Mouse (Mus musculus) lung, postnatal 10 days (tissue): ENCODE measurements around the gene Lrrc75b.

Source experiments
- DNase-seq: peaks from one replicate; pipeline ENCODE4 v3.0.0; 2021

Lrrc75b gene

GRCm38 (mm10) chr10:75559676-75560548 lies at the start of gene Lrrc75b:
Gene Lrrc75b, minus strand, starts transcription at chr10:75560330.
- peak; percentile 52 for DNase-seq

- DNase-seq, result no peak
Measured at GRCm38 (mm10) chr10:75608975-75609374, 48.8 kb upstream of the Lrrc75b start.

DNA sequence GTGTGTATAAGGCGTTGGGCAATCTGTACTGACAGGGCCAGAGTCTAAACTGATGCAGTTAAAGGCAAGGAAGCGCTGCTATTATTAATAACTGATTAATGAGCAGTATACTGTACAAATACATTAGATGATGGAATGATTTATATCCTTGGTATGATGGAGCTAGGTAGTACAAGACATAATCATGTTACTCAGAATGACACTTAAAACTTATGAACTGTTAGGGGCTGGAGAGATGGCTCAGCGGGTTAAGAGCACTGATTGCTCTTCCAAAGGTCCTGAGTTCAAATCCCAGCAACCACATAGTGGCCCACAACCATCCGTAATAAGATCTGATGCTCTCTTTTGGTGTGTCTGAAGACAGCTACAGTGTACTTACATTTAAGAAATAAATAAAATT lies 47.1 kb upstream of the Lrrc75b start:
- DNase-seq, result no peak

DNA sequence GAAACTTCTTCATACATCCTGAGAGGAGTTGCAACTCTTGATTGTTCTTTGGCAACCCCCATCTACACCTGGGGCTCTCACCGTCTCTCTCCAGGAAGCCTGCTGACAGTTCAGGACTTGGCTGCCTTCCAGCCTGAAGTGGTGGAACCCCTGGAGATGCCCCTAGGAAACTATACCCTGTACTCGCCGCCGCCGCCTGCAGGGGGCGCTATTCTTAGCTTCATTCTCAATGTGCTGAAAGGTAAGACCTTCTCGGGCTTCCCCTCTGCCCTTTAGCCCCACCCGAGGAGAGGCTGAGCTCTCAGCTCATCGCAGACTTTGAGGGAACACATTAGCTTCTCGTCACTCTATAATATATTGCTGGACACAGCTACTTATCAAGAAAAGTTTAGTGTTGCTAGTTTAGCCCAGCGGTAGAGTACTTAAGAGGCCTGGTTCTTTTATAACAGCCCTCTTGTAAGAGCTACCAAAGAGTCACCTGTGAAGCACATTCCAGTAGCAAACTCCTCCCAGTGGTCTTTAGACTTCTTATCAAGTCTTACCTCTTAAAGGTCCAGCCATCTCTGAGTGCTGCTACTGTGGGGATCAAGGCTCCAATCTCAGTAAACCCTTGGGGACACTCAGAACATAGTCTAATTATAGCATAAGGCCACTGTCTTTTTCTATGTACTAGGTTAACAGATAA lies 45.2 kb upstream of the Lrrc75b start:
- peak; percentile 27 for DNase-seq

- no peak for DNase-seq
Measured at GRCm38 (mm10) chr10:75600189-75600730, 40.1 kb upstream of the Lrrc75b start.

GRCm38 (mm10) chr10:75595981-75596380 lies 35.9 kb upstream of the Lrrc75b start:
- peak; percentile 65 for DNase-seq

- DNase-seq, result no peak
Measured at GRCm38 (mm10) chr10:75592585-75592984, 32.5 kb upstream of the Lrrc75b start.

GRCm38 (mm10) chr10:75591211-75591894 lies 31.2 kb upstream of the Lrrc75b start:
- peak; percentile 77 for DNase-seq

GRCm38 (mm10) chr10:75589651-75590050 lies 29.5 kb upstream of the Lrrc75b start:
- peak; percentile 39 for DNase-seq

GRCm38 (mm10) chr10:75589129-75589528 lies 29.0 kb upstream of the Lrrc75b start, which contains the start of gene Ggt5:
Gene Ggt5, plus strand, starts transcription at chr10:75589340.
- peak; percentile 74 for DNase-seq

DNA sequence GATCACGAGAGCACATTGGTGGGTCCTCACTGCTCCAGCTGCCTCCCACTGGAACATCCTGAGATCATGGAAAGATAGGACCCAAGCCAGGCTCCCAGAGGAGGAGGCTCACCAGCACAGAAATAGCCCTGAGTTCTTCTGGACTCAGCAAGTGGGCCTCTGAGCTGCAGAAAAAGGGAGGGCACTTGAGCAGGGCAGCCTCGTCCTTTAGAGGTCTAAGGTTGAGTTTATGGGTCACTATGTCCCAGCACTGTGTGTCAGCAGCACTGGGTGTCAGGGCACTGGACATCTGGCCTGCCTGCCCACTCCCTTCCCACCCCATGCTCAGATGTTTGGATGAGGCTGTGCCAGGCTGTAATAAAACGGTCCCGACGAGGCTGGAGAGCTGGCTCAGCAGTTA lies 28.2 kb upstream of the Lrrc75b start:
- peak; percentile 61 for DNase-seq

GRCm38 (mm10) chr10:75587781-75588180 lies 27.7 kb upstream of the Lrrc75b start:
- DNase-seq, result peak; percentile 21

DNA sequence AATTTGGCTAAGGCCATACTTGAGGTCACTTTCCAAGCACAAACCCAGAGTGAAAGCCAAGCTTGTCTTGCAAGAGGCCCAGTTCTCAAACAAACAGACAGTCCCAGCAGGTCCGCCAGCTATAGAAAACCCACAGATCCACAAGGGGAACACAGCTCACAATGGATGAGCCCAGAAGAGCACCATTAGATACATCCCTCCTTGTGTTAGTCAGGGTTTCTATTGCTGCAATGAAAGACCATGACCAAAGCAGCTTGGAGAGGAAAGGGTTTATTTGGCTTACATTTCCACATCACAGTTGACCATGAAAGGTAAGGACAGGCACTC lies 26.4 kb upstream of the Lrrc75b start:
- no peak for DNase-seq

GRCm38 (mm10) chr10:75585876-75586552 lies 25.9 kb upstream of the Lrrc75b start:
- DNase-seq, result peak; percentile 93

DNA sequence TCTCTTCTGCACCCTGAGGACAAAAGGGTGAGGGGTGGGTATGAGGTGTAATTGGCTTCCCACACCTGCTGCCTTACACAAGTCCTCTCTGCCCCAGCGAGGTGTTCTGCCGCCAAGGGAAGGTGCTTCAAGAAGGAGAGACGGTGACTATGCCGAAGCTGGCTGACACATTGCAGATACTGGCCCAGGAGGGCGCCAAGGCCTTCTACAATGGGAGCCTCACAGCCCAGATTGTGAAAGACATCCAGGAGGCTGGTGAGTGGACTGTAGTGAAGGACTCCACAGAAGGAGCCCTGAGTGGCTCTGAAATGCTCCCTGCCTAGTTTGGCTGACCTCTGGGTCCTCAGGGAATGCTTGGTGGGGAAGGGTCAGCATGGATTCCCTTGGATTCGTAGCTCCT lies 19.0 kb upstream of the Lrrc75b start:
- no peak for DNase-seq

GRCm38 (mm10) chr10:75573965-75574364 lies 13.8 kb upstream of the Lrrc75b start:
- no peak for DNase-seq

GRCm38 (mm10) chr10:75573181-75573580 lies 13.1 kb upstream of the Lrrc75b start:
- no peak for DNase-seq

GRCm38 (mm10) chr10:75571937-75572336 lies 11.8 kb upstream of the Lrrc75b start:
- no peak for DNase-seq

DNA sequence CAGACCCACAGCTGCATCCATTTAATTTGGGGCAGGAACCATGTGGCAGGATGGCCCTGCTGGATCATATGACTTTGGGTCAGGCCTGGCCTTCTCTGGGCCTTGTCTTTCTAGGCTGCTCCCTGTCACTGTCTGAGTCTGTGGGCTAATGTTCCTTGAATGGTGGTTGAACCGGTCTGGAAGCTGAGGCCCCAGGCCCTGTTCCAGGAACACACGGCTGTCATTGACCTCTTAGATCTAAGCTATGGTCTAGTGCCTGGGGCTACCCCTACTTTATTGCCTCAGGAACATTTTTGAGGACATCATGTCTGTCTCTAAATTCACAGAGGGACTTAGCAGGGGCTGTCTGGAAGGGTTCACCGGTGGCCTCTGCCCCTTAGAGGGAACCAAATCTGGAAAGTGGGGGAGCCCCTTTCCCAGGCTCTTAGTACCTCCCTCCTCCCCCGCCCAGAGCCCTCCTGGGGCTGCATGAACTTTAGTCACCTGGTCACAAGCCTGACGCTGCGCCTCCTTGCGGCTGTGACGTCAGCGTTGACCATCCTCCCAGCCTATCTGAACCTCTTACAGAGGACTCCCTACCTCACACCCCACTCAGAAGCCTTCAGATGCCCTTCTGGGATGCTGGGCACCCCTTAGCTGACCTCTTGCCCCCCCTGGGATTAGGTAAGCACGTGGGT lies 11.0 kb upstream of the Lrrc75b start:
- DNase-seq, result no peak

GRCm38 (mm10) chr10:75568851-75569250 lies 8.7 kb upstream of the Lrrc75b start:
- no peak for DNase-seq

- DNase-seq, result no peak
Measured at GRCm38 (mm10) chr10:75568441-75568840, 8.3 kb upstream of the Lrrc75b start.

DNA sequence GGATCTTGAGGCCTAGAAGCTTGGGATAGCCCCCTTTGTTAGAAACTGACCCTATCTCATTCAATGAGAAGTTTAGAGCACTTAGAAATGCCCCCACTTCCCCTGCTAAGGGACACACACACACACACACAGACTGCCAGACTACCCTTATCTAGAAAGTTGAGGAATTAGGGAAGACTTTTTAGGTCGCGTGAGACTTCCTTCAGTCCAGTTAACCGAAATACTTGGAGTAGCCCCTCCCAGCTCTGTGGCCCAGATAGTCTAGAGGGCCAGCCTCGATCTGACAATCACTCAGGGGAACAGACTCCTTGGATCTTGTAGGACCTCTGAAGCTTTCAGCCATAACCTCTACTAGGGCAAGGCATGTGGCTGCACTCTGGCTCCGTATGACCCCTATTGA lies 7.9 kb upstream of the Lrrc75b start:
- DNase-seq, result no peak
